Mouse (Mus musculus): ENCODE results near the gene Mgll. TPM values are rescaled to one million over a fixed set of nuclear protein-coding genes. Genes with fewer than 3 reads are reported as not detected.

Mgll gene
- polyA plus RNA-seq, 1 experiment from 2014 or later = 82.6 TPM

Other genes starting within 250 kb of the Mgll start
- 104 to 123 TPM (median 112 TPM) in 3 replicates for gene Sec61a1, start 205.5 kb upstream of the Mgll start, polyA plus RNA-seq (2018)
- gene Kbtbd12, start 86.5 kb upstream of the Mgll start, polyA plus RNA-seq (2018) = 0.37 to 1.2 TPM (median 0.63 TPM) in 3 replicates
- gene Abtb1, start 117.6 kb downstream of the Mgll start, polyA plus RNA-seq (2018) = 16.1 to 46.0 TPM (median 26.7 TPM) in 3 replicates
- 0.11 TPM in 1 of 3 replicates, not detected in the others for gene Podxl2, start 150.6 kb downstream of the Mgll start, polyA plus RNA-seq (2018)
- gene Mcm2, start 174.4 kb downstream of the Mgll start, polyA plus RNA-seq (2018) = 7.5 to 84.8 TPM (median 17.8 TPM) in 3 replicates
- gene Tpra1, start 177.8 kb downstream of the Mgll start, polyA plus RNA-seq (2018) = 101 to 202 TPM (median 130 TPM) in 3 replicates